Mouse (Mus musculus) effector memory CD4-positive, alpha-beta T cell, adult 5 months (primary cell): Measurements from ENCODE around the gene Maob. TPM values are rescaled to one million over a fixed set of nuclear protein-coding genes. Genes with fewer than 3 reads are reported as not detected.

Source experiments
- polyA plus RNA-seq: library from polyadenylated mRNA; unstranded; fragments of 100-300 nt; shearing (Covaris generic); gene quantifications from one replicate; pipeline ENCODE4 v1.2.1, GENCODE M21; 2017

Maob gene
- not detected for polyA plus RNA-seq

DNA sequence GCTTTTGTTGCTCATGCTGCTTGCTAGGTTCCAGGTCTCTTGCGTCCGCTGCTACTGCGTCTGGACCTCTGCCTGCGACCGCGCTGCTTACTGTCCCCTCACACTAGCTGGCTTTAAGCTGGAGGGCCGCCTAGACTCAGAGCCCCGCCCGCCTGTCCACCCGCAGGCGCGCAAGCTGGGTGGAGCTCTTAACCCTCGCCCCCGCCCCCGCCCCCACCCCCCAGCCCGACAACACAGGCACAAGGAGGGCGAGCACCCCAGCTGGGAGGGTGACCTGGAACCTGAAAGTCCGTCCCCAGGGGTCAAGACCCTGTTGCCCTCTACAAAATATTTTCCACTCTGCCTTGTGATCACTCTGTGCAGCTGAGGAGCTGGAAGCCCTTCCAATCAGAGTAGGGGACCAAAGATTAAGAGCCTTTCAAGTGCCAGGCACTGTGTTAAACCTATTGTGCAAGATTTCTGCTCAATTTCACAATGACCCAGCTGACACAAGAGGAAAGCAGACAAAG, at the start of gene Maob:
Gene Maob (minus strand): TSS at position 106 of the 509 bp plus-strand sequence.

Other genes with a start within 250 kb of the Maob start
- gene Maoa, start 197.7 kb downstream of the Maob start, polyA plus RNA-seq = 0.32 TPM
- gene Ndp, start 94.4 kb upstream of the Maob start, polyA plus RNA-seq = not detected